In genomic region chr13:110019774-110020173, GRCm38 (mm10) we compare ENCODE assay signal across 9 mouse cellular contexts.
A peak's percentile ranks its signal among the peaks of the same experiment; 100 is the strongest.
DNase-seq lines count a peak whose midpoint lies in the region; ATAC-seq lines count a peak whose summit lies in the region.
"Had no signal": no experiment of that assay in that cellular context is flagged by ENCODE, and none has a peak within 500 bp of the region (broad histone marks: within the 10 kb centered on the region; RNA-seq: fewer than 3 reads in every experiment).

No protein-coding gene starts in this region.

- H3K4me1 ChIP-seq in limb, embryonic 13.5 days: peaks cover 33% of the 10 kb centered on the region
- H3K4me1 ChIP-seq in stomach, embryonic 16.5 days (ENCODE audit: control insufficient read depth, insufficient read depth, low read length): peaks cover 9% of the 10 kb centered on the region

- peaks cover 20% of the 10 kb centered on the region for H3K27me3 ChIP-seq in limb, embryonic 13.5 days
- no peaks in the 10 kb centered on the region; the same call in 1 of the 2 replicates for H3K27me3 ChIP-seq in stomach, embryonic 16.5 days (ENCODE audit: control insufficient read depth, insufficient read depth, low read length)

- no peaks in the 10 kb centered on the region for H3K36me3 ChIP-seq in limb, embryonic 13.5 days
- no peaks in the 10 kb centered on the region for H3K36me3 ChIP-seq in stomach, embryonic 16.5 days (ENCODE audit: control insufficient read depth, insufficient read depth, low read length)

- ATAC-seq in limb, embryonic 13.5 days (ENCODE audit: low FRiP score, low read depth): no peak
- 0 out of 2 replicates have a peak, but pooled peaks have one; percentile 9 for ATAC-seq in stomach, embryonic 16.5 days (ENCODE audit: insufficient read depth, low FRiP score)

- no peak overlapping the region for H3K9ac ChIP-seq in limb, embryonic 13.5 days
- H3K9ac ChIP-seq in stomach, embryonic 16.5 days (ENCODE audit: low read length): no peak overlapping the region

- H3K4me2 ChIP-seq in limb, embryonic 13.5 days (replicated peaks): peak overlapping the region; percentile 73
- peak overlapping the region; percentile 78; the same call in 1 of the 2 replicates for H3K4me2 ChIP-seq in stomach, embryonic 16.5 days (ENCODE audit: low read depth, low read length)

- no peak overlapping the region for H3K4me3 ChIP-seq in limb, embryonic 13.5 days
- no peak overlapping the region for H3K4me3 ChIP-seq in stomach, embryonic 16.5 days (replicated peaks; ENCODE audit: low read length)

- no peaks in the 10 kb centered on the region for H3K9me3 ChIP-seq in limb, embryonic 13.5 days
- H3K9me3 ChIP-seq in stomach, embryonic 16.5 days (replicated peaks; ENCODE audit: control insufficient read depth, low read length): no peaks in the 10 kb centered on the region

- H3K27ac ChIP-seq in limb, embryonic 13.5 days: no peak overlapping the region
- H3K27ac ChIP-seq in stomach, embryonic 16.5 days (ENCODE audit: low read length): no peak overlapping the region

- DNase-seq in embryo, embryonic 10.5 days (ENCODE audit: low spot score): peak; percentile 13
- no peak for DNase-seq in embryo, embryonic 10 days (ENCODE audit: low spot score)
- DNase-seq in retina, embryonic 14.5 days (ENCODE audit: low spot score): peak; percentile 15
- DNase-seq in retina, postnatal 1 day: no peak
- DNase-seq in thymus, postnatal 4 days: no peak
- no peak for DNase-seq in left cerebral cortex, adult 8-10 months (ENCODE audit: low spot score in 2 of 2)
- DNase-seq: gastrocnemius, adult 2 months had no signal

- 42% methylated on average over 9 of the region's 9 CpGs for WGBS in limb, embryonic 13.5 days
- 55% methylated on average over 9 of the region's 9 CpGs for WGBS in stomach, embryonic 16.5 days

Comparison
In these comparisons a context has a peak if more than half of its experiments do, and no peak if none do; other contexts are left out.
1. DNase-seq: peak in embryo, embryonic 10.5 days (single experiment) and retina, embryonic 14.5 days (single experiment); none in embryo, embryonic 10 days (single experiment), retina, postnatal 1 day (single experiment), thymus, postnatal 4 days (single experiment) and left cerebral cortex, adult 8-10 months (0 of 2).